ENCODE assay signal across 14 mouse cellular contexts in genomic region chr3:95850611-95851010, GRCm38 (mm10).
"Had no signal": no experiment of that assay in that cellular context is flagged by ENCODE, and none has a peak within 500 bp of the region (broad histone marks: within the 10 kb centered on the region; RNA-seq: fewer than 3 reads in every experiment).

No protein-coding gene starts in this region.

- H3K27me3 ChIP-seq: limb, embryonic 13.5 days; midbrain, embryonic 12.5 days; neural tube, embryonic 13.5 days had no signal

- H3K9ac ChIP-seq: limb, embryonic 13.5 days; midbrain, embryonic 12.5 days; neural tube, embryonic 13.5 days had no signal

- DNase-seq: kidney, adult 8-10 months; kidney, postnatal 25 days; layer of hippocampus, postnatal 36 days; left cerebral cortex, postnatal 4 days; lung, adult 18-20 months; retina, postnatal 1 day; right cerebral cortex, postnatal 4 days; spleen, adult 18-20 months; thymus, adult 18-20 months; thymus, postnatal 14 days had no signal

- H3K9me3 ChIP-seq: limb, embryonic 13.5 days; midbrain, embryonic 12.5 days; neural tube, embryonic 13.5 days had no signal

- ATAC-seq: midbrain, embryonic 16.5 days had no signal

- H3K27ac ChIP-seq: limb, embryonic 13.5 days; midbrain, embryonic 12.5 days; neural tube, embryonic 13.5 days had no signal

- H3K4me2 ChIP-seq: limb, embryonic 13.5 days; midbrain, embryonic 12.5 days; neural tube, embryonic 13.5 days had no signal

- H3K4me3 ChIP-seq: limb, embryonic 13.5 days; midbrain, embryonic 12.5 days; neural tube, embryonic 13.5 days had no signal
